Mouse (Mus musculus) embryonic facial prominence, embryonic 10.5 days (tissue): ENCODE results near the gene Snapc2. TPM values are rescaled to one million over a fixed set of nuclear protein-coding genes. Genes with fewer than 3 reads are reported as not detected.
A peak's percentile ranks its signal among the peaks of the same experiment; 100 is the strongest.
"Not testable (repeated sequence)": the region's sequence is repeated elsewhere in the genome, so short reads cannot be mapped to it uniquely, and the experiment has no call there.

Experiments used
- DNase-seq: peaks from one replicate; pipeline ENCODE4 v3.0.0-alpha.2; 2017; ENCODE audit warnings: low spot score
- H3K27ac ChIP-seq: fragments of 300-500 bp; sonication (generic); replicated peaks from 2 replicates; pipeline ENCODE4 v1.5.1; 2016; ENCODE audit warnings: mild to moderate bottlenecking
- H3K27me3 ChIP-seq: fragments of 300-500 bp; sonication (generic); replicated peaks from 2 replicates; pipeline ENCODE4 v1.6.1; 2016; ENCODE audit warnings: low read depth, mild to moderate bottlenecking; ENCODE audit not compliant: poor library complexity, severe bottlenecking
- H3K36me3 ChIP-seq: fragments of 300-500 bp; sonication (generic); replicated peaks from 2 replicates; pipeline ENCODE4 v1.6.1; 2016; ENCODE audit warnings: mild to moderate bottlenecking, moderate library complexity
- H3K4me1 ChIP-seq: fragments of 300-500 bp; sonication (generic); 2 replicates; pipeline ENCODE4 v1.6.1; 2016
- H3K4me3 ChIP-seq: fragments of 300-500 bp; sonication (generic); 2 replicates; pipeline ENCODE4 v1.5.1; 2016; ENCODE audit warnings: mild to moderate bottlenecking, moderate library complexity
- H3K9me3 ChIP-seq: fragments of 300-500 bp; sonication (generic); 2 replicates; pipeline ENCODE4 v1.6.1; 2016; ENCODE audit warnings: mild to moderate bottlenecking
- WGBS: fragments of 180-500 bp; shearing (Covaris S2); methylation state at CpG from one replicate; pipeline ENCODE4 v1.1.7; 2016; 5-methylcytosine and 5-hydroxymethylcytosine counted together
- polyA plus RNA-seq: library from polyadenylated mRNA; unstranded; fragments of >200 nt; fragmentation: Nextera tagmentation; extraction: Ambion mirVana; gene quantifications from 2 replicates; pipeline ENCODE4 v1.2.1, GENCODE M21; 2016

Snapc2 gene
- polyA plus RNA-seq, 1 experiment from 2014 or later, result 62.3 TPM

DNA sequence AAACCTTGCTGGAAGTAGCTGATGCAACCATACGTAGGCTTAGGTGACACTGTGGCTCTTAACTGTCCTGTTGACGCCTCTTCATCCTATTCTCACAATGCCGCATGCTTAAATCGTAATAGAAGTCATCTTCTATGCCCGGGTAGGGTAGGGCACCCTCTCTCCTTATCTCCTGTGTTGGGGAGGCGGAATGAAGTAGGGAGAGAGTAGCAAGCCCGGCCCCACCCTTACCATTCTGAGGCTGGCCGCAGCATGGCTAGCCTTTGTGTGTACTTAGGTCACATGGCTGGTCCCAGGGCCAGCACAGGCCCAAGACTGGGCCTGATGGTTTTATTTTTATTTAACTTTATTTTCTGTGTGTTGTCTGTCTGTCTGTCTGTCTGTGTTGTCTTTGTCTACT is 5.6 kb upstream of the Snapc2 start:
- H3K27ac ChIP-seq, result no peak overlapping the region
- peaks cover 27% of the 10 kb centered on the region for H3K4me1 ChIP-seq
- WGBS, result 93% methylated on average over 8 of the region's 8 CpGs
- peaks cover 27% of the 10 kb centered on the region for H3K27me3 ChIP-seq
- peaks cover 75% of the 10 kb centered on the region for H3K36me3 ChIP-seq
- no peak for DNase-seq
- H3K9me3 ChIP-seq, result no peaks in the 10 kb centered on the region
- no peak overlapping the region for H3K4me3 ChIP-seq

DNA sequence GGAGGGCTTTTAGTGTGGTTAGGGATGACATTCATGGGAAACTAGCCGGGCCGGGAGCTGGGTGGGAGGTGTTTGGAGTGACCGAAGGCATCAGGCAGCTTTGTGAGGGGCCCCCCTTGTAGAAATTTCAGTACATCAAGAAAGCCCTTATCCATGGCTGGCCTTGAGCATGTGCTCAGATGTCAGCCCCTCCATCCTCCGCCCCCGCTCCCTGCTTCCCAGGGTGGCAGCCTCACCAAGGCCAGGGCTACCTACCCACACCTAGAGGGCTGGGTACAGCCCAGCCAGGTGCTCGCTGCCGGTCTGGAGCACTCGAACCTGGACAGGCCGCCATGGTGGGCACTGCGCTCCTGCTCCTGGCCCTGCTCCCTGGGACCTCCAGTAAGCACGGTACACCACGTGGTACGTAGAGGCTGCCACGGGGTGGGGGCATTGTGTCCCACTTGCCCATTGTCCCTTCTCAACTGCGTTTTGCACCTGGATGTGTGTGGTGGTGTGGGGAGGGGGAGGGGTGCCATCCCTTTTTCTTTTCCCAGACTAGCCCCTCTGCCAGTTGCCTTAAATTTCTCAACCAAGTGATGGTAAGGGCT is 4.8 kb upstream of the Snapc2 start, which contains the start of gene Tgfbr3l:
Gene Tgfbr3l, plus strand, starts transcription at position 264 of the 590 bp plus-strand sequence.
- H3K36me3 ChIP-seq, result peaks cover 67% of the 10 kb centered on the region

DNA sequence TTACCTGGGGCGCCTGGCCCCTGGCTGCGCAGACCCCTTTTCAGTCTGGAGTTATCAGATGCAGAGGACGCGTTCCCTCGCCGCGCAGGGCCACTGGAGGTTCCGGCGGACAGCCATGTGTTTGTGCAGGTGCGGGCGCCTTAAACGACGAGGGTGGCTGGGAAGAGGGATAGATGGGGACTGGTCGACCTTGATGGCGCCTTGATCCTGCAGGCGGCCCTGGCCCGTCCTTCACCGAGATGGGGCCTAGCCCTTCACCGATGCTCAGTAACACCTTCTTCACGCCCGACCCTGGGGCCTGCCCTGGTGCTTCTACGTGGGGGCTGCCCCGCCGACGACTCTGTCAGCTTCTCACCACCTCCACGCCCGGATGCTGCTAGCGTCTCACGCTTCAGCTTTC is 3.7 kb upstream of the Snapc2 start:
- Histone ChIP-seq H3K27ac (peak overlapping the region; percentile 37; the same call in 1 of the 2 replicates), H3K36me3 (peaks cover 56% of the 10 kb centered on the region), H3K4me3 (peak overlapping the region; percentile 25), H3K4me1 (peaks cover 43% of the 10 kb centered on the region), H3K27me3 (peaks cover 27% of the 10 kb centered on the region), H3K9me3 (no peaks in the 10 kb centered on the region)
- peak; percentile 69 for DNase-seq
- 12% methylated on average over 29 of the region's 29 CpGs for WGBS

More for the DNA sequence above, 4.8 kb upstream of the Snapc2 start, which contains the start of gene Tgfbr3l:
- WGBS, result 78% methylated on average over 15 of the region's 15 CpGs
- DNase-seq, result no peak
- Histone ChIP-seq H3K9me3 (no peaks in the 10 kb centered on the region), H3K27me3 (peaks cover 27% of the 10 kb centered on the region), H3K4me3 (peak within 1 kb of the TSS; percentile 25), H3K4me1 (peaks cover 34% of the 10 kb centered on the region), H3K27ac (no peak within 1 kb of the TSS)

DNA sequence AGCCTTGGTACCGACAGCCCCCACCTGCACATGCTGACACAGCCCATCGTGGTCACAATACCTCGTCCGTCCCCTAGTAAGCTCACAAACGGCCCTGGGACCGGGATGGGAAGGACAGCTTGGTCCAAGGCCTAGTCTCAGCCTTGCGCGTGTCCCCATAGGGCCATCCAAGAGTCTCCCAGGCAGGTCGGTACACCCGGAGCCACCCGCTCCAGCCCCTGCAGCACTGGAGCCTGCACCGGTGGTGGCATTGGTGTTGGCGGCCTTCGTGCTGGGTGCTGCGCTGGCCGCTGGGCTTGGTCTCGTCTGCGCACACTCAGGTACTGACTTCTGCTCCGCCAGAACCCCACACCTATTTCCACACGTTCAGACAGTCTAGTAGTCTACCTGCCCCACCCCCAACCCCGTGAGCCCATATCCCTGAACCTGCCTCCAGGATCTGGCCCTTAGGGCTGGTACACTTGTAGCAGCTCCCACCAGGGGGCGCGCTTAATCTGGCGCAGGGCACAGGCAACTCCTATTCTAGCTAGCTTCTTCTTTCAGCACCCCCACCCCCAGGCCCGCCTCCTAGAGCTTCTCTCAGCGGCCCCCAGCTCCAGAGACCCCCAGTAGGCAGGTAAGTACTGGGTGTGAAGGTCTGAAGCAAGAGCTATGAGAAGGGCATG is 2.4 kb upstream of the Snapc2 start:
- H3K4me1 ChIP-seq, result peaks cover 45% of the 10 kb centered on the region
- 29% methylated on average over 26 of the region's 26 CpGs for WGBS
- peaks cover 27% of the 10 kb centered on the region for H3K27me3 ChIP-seq
- H3K36me3 ChIP-seq, result peaks cover 56% of the 10 kb centered on the region
- no peak overlapping the region for H3K27ac ChIP-seq
- 0 out of 2 replicates have a peak overlapping the region, but pooled peaks have one; percentile 12 for H3K4me3 ChIP-seq
- no peaks in the 10 kb centered on the region for H3K9me3 ChIP-seq
- peak; percentile 88 for DNase-seq

DNA sequence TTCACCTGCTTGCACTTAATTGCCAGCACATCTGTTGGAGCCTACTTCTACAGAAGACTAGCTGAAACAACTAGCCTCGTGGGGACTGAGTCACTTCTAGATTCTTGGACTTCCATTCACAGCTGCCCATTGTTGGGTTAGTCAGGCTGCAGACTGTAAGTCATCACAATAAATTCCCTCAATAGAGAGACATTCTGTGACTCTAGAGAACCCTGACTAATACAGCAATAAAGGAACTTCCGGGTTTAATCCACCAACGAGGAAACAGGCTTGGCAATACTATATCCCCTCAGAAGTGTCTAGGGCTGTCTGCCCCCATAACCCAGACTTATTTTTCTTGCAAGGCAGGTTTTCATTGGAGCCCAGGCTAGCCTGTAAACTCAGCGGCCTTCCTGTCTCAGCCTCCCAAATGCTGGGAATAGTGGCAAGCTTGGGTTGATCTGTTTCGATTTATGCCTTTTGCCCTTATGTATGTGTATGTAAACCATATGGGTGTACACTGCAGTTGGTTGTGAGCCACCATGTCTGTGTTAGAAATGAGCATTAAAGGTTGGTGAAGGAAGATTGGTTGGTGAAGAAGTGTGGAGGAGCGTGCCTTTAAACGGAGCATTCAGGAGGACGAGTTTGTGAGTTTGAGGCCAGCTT is 642 bp upstream of the Snapc2 start:
- Histone ChIP-seq H3K4me1 (peaks cover 51% of the 10 kb centered on the region), H3K36me3 (peaks cover 56% of the 10 kb centered on the region), H3K4me3 (peak overlapping the region; percentile 86), H3K27ac (peak overlapping the region; percentile 94; the same call in 1 of the 2 replicates), H3K27me3 (peaks cover 27% of the 10 kb centered on the region), H3K9me3 (no peaks in the 10 kb centered on the region)
- WGBS, result 50% methylated on average over 8 of the region's 8 CpGs
- no peak for DNase-seq

DNA sequence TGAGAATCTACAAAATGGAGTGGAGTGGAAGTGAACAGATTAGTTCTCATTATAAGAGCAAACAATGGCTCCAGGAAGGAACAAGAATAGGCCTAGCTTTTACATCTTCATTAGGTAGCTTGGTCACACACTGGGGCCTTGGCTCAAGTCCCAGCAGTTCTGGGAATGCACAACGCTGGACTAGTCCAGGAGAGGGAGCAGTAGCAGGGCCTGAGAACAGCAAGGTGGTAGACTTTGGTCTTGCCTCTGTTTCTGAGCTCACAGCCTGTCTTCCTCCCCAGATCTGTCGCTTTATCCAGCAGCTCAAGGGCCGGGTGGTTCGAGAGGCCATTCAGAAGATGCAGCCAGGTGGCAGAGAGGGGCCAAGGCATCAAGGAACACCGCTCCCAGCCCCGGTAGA is 1.1 kb downstream of the Snapc2 start:
- Histone ChIP-seq H3K27me3 (peaks cover 14% of the 10 kb centered on the region), H3K4me3 (peak overlapping the region; percentile 86), H3K4me1 (peaks cover 52% of the 10 kb centered on the region), H3K27ac (no peak overlapping the region), H3K36me3 (peaks cover 50% of the 10 kb centered on the region), H3K9me3 (no peaks in the 10 kb centered on the region)
- WGBS, result 68% methylated on average over 6 of the region's 6 CpGs
- no peak for DNase-seq

DNA sequence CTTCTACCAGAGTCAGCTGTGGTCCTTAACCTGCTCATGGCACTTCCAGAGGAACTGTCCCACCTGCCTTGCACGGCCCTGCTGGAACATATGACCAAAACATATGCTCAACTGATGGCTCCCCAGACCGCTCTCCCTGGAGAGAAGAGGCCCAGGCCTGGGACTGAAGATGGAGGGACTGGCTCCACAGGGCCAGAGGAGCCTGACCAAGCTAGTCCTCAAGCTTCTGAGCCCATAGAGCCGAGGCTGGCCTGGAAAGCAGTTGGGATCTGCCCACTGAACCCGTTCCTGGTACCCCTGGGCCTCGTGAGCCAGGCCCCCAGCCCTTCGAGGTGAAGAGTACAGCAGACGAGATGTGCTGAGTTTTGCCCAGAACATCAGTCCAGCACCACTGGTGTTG is 2.6 kb downstream of the Snapc2 start:
- DNase-seq, H3K9me3 ChIP-seq, H3K4me3 ChIP-seq, H3K27me3 ChIP-seq, H3K27ac ChIP-seq: not testable (repeated sequence)
- Histone ChIP-seq H3K36me3 (peaks cover 50% of the 10 kb centered on the region), H3K4me1 (peaks cover 51% of the 10 kb centered on the region)
- WGBS, result 87% methylated on average over 7 of the region's 7 CpGs

DNA sequence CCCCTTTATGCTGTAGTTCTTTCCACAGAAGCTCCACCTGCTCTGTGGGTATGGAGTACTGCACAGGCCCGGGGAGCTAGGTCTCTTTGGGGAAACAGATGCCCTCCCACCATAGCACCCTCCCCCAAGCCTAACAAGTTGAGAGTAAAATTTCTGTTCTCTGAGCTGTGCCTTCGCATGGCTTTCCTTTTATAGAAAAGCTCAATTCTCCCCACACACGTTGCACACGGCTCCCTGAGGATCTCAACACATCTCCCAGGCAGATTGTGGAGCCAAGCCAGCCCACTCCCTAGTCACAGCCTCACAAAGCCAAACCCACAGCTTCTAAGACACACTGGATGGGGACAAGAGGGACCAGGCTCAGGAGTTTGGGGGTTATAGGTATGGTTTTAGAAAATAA is 4.0 kb downstream of the Snapc2 start:
- Histone ChIP-seq H3K27me3 (no peaks in the 10 kb centered on the region), H3K36me3 (peaks cover 64% of the 10 kb centered on the region), H3K27ac (0 out of 2 replicates have a peak overlapping the region, but pooled peaks have one; percentile 98), H3K4me1 (peaks cover 47% of the 10 kb centered on the region), H3K9me3 (no peaks in the 10 kb centered on the region), H3K4me3 (peak overlapping the region; percentile 93)
- 78% methylated on average over 4 of the region's 4 CpGs for WGBS
- DNase-seq, result no peak

DNA sequence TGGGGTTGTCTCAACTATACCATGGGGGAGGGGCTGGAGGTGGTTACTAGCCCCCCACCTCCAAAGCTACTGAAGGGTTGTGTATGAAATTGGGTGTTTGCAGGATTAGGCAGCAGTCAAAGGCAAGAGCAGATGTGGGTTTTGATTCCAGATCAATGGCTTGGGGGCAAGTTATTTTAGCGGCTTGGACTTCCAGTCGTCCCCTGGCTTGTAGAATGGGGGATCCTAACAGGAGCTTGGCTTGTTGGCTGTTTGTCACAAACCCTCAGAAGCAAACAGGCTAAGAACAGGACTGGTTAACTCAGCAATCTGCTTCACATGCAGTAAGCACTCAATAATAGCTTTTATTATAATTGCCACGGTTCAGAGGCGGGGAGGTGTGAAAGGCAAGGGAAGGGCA is 4.5 kb downstream of the Snapc2 start:
- DNase-seq, result no peak
- H3K36me3 ChIP-seq, result peaks cover 68% of the 10 kb centered on the region
- no peaks in the 10 kb centered on the region for H3K9me3 ChIP-seq
- H3K27ac ChIP-seq, result peak overlapping the region; percentile 98
- peaks cover 46% of the 10 kb centered on the region for H3K4me1 ChIP-seq
- 78% methylated on average over 4 of the region's 4 CpGs for WGBS
- H3K27me3 ChIP-seq, result no peaks in the 10 kb centered on the region
- peak overlapping the region; percentile 93 for H3K4me3 ChIP-seq

DNA sequence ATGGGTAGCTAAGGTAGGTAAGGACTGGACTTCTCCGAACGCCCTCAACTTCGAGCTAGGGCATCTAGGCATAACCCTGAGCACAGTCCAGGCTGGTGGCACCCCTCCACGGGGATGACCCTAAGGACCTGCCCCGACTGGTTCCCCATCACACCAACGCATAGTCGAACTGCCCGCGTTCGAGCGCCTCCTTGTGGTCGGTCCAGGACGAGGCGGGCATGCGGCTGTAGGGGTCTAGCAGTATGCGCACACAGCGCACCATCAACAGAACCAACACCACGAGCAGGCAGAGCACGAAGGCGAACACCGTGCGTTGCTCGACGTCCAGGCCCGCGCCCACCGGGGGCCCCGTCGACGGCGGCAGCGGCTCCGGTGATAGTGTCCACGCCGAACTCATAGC is 5.4 kb downstream of the Snapc2 start:
- DNase-seq, result peak; percentile 92
- H3K27ac ChIP-seq, result peak overlapping the region; percentile 98
- peaks cover 77% of the 10 kb centered on the region for H3K36me3 ChIP-seq
- H3K27me3 ChIP-seq, result no peaks in the 10 kb centered on the region
- 2% methylated on average over 35 of the region's 35 CpGs for WGBS
- H3K4me1 ChIP-seq, result peaks cover 39% of the 10 kb centered on the region
- H3K9me3 ChIP-seq, result no peaks in the 10 kb centered on the region
- peak overlapping the region; percentile 93 for H3K4me3 ChIP-seq

DNA sequence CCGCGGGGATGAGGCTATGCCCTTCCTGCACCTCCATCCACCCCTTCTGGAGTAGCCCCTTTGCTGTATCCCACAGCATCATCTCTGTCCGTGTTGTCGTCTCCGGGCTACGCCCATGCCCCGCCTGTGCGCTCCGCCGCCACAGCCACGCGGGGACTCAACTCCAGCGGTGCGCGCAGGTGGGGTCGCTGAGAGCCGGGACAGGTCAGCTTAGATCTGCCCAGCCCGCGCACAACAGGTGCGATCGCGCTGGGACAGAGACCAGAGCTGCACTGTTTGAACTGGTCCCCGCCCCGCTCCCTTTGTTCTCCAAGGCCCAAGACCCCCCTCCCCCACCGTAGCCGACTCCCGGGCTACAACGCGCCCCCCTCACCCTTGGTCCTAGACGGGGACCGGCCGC is 5.8 kb downstream of the Snapc2 start:
- Histone ChIP-seq H3K36me3 (peaks cover 82% of the 10 kb centered on the region), H3K4me1 (peaks cover 36% of the 10 kb centered on the region), H3K27me3 (no peaks in the 10 kb centered on the region), H3K4me3 (peak overlapping the region; percentile 93), H3K9me3 (no peaks in the 10 kb centered on the region), H3K27ac (peak overlapping the region; percentile 98)
- DNase-seq, result no peak
- WGBS, result under 1% methylated on average over 32 of the region's 32 CpGs

DNA sequence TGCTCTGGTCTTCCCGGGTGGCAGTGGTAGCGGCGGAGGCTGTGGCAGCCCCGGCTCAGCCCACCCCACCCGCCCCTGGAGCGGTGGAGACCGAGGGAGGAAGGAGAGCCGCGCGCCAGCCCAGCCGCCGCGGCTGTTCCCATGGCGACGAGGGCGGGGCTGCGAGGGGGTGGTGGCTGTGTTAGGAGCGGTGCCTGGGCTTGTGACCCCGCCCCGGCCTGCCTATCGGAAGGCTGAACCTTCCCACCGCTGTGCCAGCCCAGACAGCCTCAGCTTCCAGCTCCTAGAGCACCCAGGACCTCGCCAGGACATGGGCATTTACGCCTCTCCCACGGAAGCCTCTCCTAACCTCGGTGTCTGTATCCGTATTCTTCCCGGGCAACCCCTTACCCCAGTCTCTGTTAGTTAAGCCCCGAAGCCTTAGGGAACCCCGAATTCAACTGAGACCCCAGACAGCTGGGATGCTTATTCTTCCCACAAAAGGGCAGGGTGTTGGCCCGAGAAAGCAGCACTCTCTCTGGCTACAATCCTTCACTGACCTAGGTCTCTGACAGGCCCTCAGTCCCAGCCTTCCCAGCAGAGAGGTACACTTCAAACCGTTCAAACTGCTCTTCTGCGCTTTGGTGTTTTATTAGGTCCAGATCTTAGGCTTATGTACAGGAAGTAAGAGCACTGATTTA is 6.4 kb downstream of the Snapc2 start, which contains the start of gene Ctxn1:
Gene Ctxn1, minus strand, starts transcription at position 150 of the 680 bp plus-strand sequence.
- WGBS, result 7% methylated on average over 33 of the region's 33 CpGs
- Histone ChIP-seq H3K4me3 (peak within 1 kb of the TSS; percentile 93), H3K9me3 (no peaks in the 10 kb centered on the region), H3K27me3 (no peaks in the 10 kb centered on the region), H3K36me3 (peaks cover 86% of the 10 kb centered on the region), H3K27ac (peak within 1 kb of the TSS; percentile 98), H3K4me1 (peaks cover 30% of the 10 kb centered on the region)
- peak; percentile 98 for DNase-seq
